Mouse (Mus musculus) CH12.LX (cell line): ENCODE data around the gene Aco1. TPM values are rescaled to one million over a fixed set of nuclear protein-coding genes. Genes with fewer than 3 reads are reported as not detected.

Experiments used
- DNase-seq: peaks from one replicate; pipeline ENCODE4 v3.0.0-alpha.2; 2013; ENCODE audit errors: extremely low read depth
- H3K27ac ChIP-seq: 2 replicates; pipeline ENCODE4 v1.5.1; 2012; ENCODE audit warnings: low read depth, mild to moderate bottlenecking, control low read depth, moderate library complexity; ENCODE audit not compliant: insufficient read depth
- H3K27me3 ChIP-seq: replicated peaks from 2 replicates; pipeline ENCODE3; 2012; ENCODE audit warnings: inconsistent platforms
- H3K36me3 ChIP-seq, 2 experiments: replicated peaks in 1 of 2; 2 replicates each; pipeline versions ENCODE3 to v1.6.1; 2012; ENCODE audit warnings: inconsistent platforms in 1 of 2, low read length in 1 of 2, mild to moderate bottlenecking in 1 of 2, mixed read lengths in 1 of 2, moderate library complexity in 1 of 2; ENCODE audit not compliant: control insufficient read depth in 1 of 2, insufficient read depth in 1 of 2
- H3K4me1 ChIP-seq, 2 experiments: 2 replicates each; pipeline ENCODE4 v1.6.1; 2012; ENCODE audit warnings: inconsistent platforms in 1 of 2, moderate library complexity in 1 of 2; ENCODE audit not compliant: insufficient read depth in 2 of 2, control insufficient read depth in 1 of 2
- H3K4me2 ChIP-seq: 2 replicates; pipeline ENCODE4 v1.6.1; 2012; ENCODE audit warnings: low read depth, mild to moderate bottlenecking, control low read depth; ENCODE audit not compliant: poor library complexity, insufficient read depth, severe bottlenecking
- H3K4me3 ChIP-seq, 3 experiments: fragments of 150-350 bp in 1 of 3; sonication (generic) in 1 of 3; replicated peaks in 1 of 3; 2 replicates each; pipeline versions ENCODE3 to v1.5.1; 2011 to 2012; ENCODE audit warnings: low read depth in 2 of 3, low read length in 2 of 3, mild to moderate bottlenecking in 2 of 3, moderate library complexity in 2 of 3, control low read depth in 1 of 3, improper control_type of control experiment in 1 of 3, inconsistent platforms in 1 of 3, mixed read lengths in 1 of 3; ENCODE audit not compliant: poor library complexity in 1 of 3
- H3K79me2 ChIP-seq: replicated peaks from 2 replicates; pipeline ENCODE4 v1.6.1; 2012; ENCODE audit warnings: mild to moderate bottlenecking, moderate library complexity; ENCODE audit not compliant: control insufficient read depth, poor library complexity, insufficient read depth, severe bottlenecking; ENCODE audit errors: extremely low read depth
- H3K9ac ChIP-seq: 2 replicates; pipeline ENCODE4 v1.6.1; 2012; ENCODE audit warnings: low read depth, mild to moderate bottlenecking, control low read depth, moderate library complexity; ENCODE audit not compliant: insufficient read depth
- H3K9me3 ChIP-seq: replicated peaks from 2 replicates; pipeline ENCODE3; 2012; ENCODE audit warnings: low read length, inconsistent platforms, mixed read lengths
- BHLHE40 ChIP-seq: IDR thresholded peaks from 2 replicates; pipeline ENCODE4 v1.6.1; 2011; ENCODE audit warnings: mild to moderate bottlenecking, low read depth, low read length, improper control_type of control experiment
- CHD1 ChIP-seq: IDR thresholded peaks from 2 replicates; pipeline ENCODE4 v1.6.1; 2012; ENCODE audit warnings: low read depth, low read length, improper control_type of control experiment, inconsistent platforms
- CHD2 ChIP-seq: IDR thresholded peaks from 2 replicates; pipeline ENCODE4 v1.6.1; 2011; ENCODE audit warnings: low read length, improper control_type of control experiment
- CTCF ChIP-seq, 2 experiments: IDR thresholded peaks in 1 of 2; conservative IDR thresholded peaks in 1 of 2; 2 replicates each; pipeline ENCODE4 v1.5.1; 2011 to 2012; ENCODE audit warnings: low read depth in 2 of 2, low read length in 2 of 2, improper control_type of control experiment in 1 of 2, inconsistent platforms in 1 of 2, mild to moderate bottlenecking in 1 of 2, moderate library complexity in 1 of 2
- E2F4 ChIP-seq: IDR thresholded peaks from 2 replicates; pipeline ENCODE4 v1.6.1; 2011; ENCODE audit warnings: low read depth, low read length, improper control_type of control experiment; ENCODE audit not compliant: insufficient replicate concordance
- ELF1 ChIP-seq: IDR thresholded peaks from 2 replicates; pipeline ENCODE4 v1.6.1; 2014; ENCODE audit warnings: low read depth, mild to moderate bottlenecking, inconsistent platforms, low read length, improper control_type of control experiment
- EP300 ChIP-seq: IDR thresholded peaks from 2 replicates; pipeline ENCODE4 v1.6.1; 2011; ENCODE audit warnings: low read length, improper control_type of control experiment
- ETS1 ChIP-seq: conservative IDR thresholded peaks from 2 replicates; pipeline ENCODE4 v1.6.1; 2012; ENCODE audit warnings: low read depth, mild to moderate bottlenecking, inconsistent platforms, low read length, improper control_type of control experiment, moderate library complexity
- GABPA ChIP-seq: IDR thresholded peaks from 2 replicates; pipeline ENCODE4 v1.6.1; 2012; ENCODE audit warnings: low read depth, low read length, improper control_type of control experiment, inconsistent platforms; ENCODE audit not compliant: insufficient replicate concordance
- HCFC1 ChIP-seq: IDR thresholded peaks from 2 replicates; pipeline ENCODE4 v1.6.1; 2012; ENCODE audit warnings: low read depth, mild to moderate bottlenecking, inconsistent platforms, low read length, improper control_type of control experiment
- IRF4 ChIP-seq: IDR thresholded peaks from 2 replicates; pipeline ENCODE4 v1.6.1; 2014; ENCODE audit warnings: low read depth, mild to moderate bottlenecking, inconsistent platforms, low read length, improper control_type of control experiment
- JUN ChIP-seq: IDR thresholded peaks from 2 replicates; pipeline ENCODE4 v1.6.1; 2011; ENCODE audit warnings: low read depth, mild to moderate bottlenecking, low read length, improper control_type of control experiment, moderate library complexity; ENCODE audit not compliant: insufficient read depth
- JUND ChIP-seq: conservative IDR thresholded peaks from 2 replicates; pipeline ENCODE4 v1.6.1; 2011; ENCODE audit warnings: low read depth, low read length, improper control_type of control experiment
- KAT2A ChIP-seq: IDR thresholded peaks from 2 replicates; pipeline ENCODE4 v1.6.1; 2012; ENCODE audit warnings: low read length, improper control_type of control experiment, inconsistent platforms; ENCODE audit not compliant: insufficient replicate concordance
- MAFK ChIP-seq: IDR thresholded peaks from 2 replicates; pipeline ENCODE4 v1.6.1; 2011; ENCODE audit warnings: low read length, improper control_type of control experiment; ENCODE audit not compliant: insufficient replicate concordance
- MAX ChIP-seq: IDR thresholded peaks from 2 replicates; pipeline ENCODE4 v1.6.1; 2011; ENCODE audit warnings: low read length, improper control_type of control experiment
- MAZ ChIP-seq: IDR thresholded peaks from 2 replicates; pipeline ENCODE4 v1.6.1; 2012; ENCODE audit warnings: low read depth, mild to moderate bottlenecking, inconsistent platforms, low read length, improper control_type of control experiment, moderate library complexity
- MEF2A ChIP-seq: IDR thresholded peaks from 2 replicates; pipeline ENCODE4 v1.6.1; 2014; ENCODE audit warnings: low read depth, mild to moderate bottlenecking, inconsistent platforms, low read length, improper control_type of control experiment, borderline replicate concordance
- MXI1 ChIP-seq: IDR thresholded peaks from 2 replicates; pipeline ENCODE4 v1.6.1; 2011; ENCODE audit warnings: mild to moderate bottlenecking, low read depth, low read length, improper control_type of control experiment
- MYC ChIP-seq: IDR thresholded peaks from 2 replicates; pipeline ENCODE4 v1.6.1; 2011; ENCODE audit warnings: low read depth, mild to moderate bottlenecking, improper control_type of control experiment, low read length
- NELFE ChIP-seq: IDR thresholded peaks from 2 replicates; pipeline ENCODE4 v1.6.1; 2011; ENCODE audit warnings: low read depth, low read length, improper control_type of control experiment
- NRF1 ChIP-seq: IDR thresholded peaks from 2 replicates; pipeline ENCODE4 v1.6.1; 2014; ENCODE audit warnings: low read depth, mild to moderate bottlenecking, inconsistent platforms, low read length, improper control_type of control experiment, moderate library complexity
- PAX5 ChIP-seq: IDR thresholded peaks from 2 replicates; pipeline ENCODE4 v1.6.1; 2012; ENCODE audit warnings: low read length, inconsistent platforms, mixed read lengths
- POLR2A ChIP-seq: IDR thresholded peaks from 2 replicates; pipeline ENCODE4 v1.6.1; 2011; ENCODE audit warnings: low read depth, mild to moderate bottlenecking, improper control_type of control experiment, low read length
- POLR2AphosphoS2 ChIP-seq: IDR thresholded peaks from 2 replicates; pipeline ENCODE4 v1.6.1; 2011; ENCODE audit warnings: low read depth, low read length, improper control_type of control experiment
- RAD21 ChIP-seq: IDR thresholded peaks from 2 replicates; pipeline ENCODE4 v1.6.1; 2011; ENCODE audit warnings: low read depth, mild to moderate bottlenecking, low read length, improper control_type of control experiment, moderate library complexity
- RCOR1 ChIP-seq: conservative IDR thresholded peaks from 2 replicates; pipeline ENCODE4 v1.6.1; 2012; ENCODE audit warnings: low read depth, mild to moderate bottlenecking, inconsistent platforms, low read length, improper control_type of control experiment
- SIN3A ChIP-seq: IDR thresholded peaks from 2 replicates; pipeline ENCODE4 v1.6.1; 2012; ENCODE audit warnings: low read length, improper control_type of control experiment, inconsistent platforms
- SMC3 ChIP-seq: IDR thresholded peaks from 2 replicates; pipeline ENCODE4 v1.6.1; 2011; ENCODE audit warnings: low read depth, low read length, improper control_type of control experiment
- TBP ChIP-seq: conservative IDR thresholded peaks from 2 replicates; pipeline ENCODE4 v1.6.1; 2011; ENCODE audit warnings: low read depth, low read length, improper control_type of control experiment
- TCF12 ChIP-seq: IDR thresholded peaks from 2 replicates; pipeline ENCODE4 v1.6.1; 2014; ENCODE audit warnings: low read depth, mild to moderate bottlenecking, inconsistent platforms, low read length, improper control_type of control experiment
- UBTF ChIP-seq: IDR thresholded peaks from 2 replicates; pipeline ENCODE4 v1.6.1; 2012; ENCODE audit warnings: low read depth, mild to moderate bottlenecking, inconsistent platforms, low read length, improper control_type of control experiment, moderate library complexity
- USF1 ChIP-seq: IDR thresholded peaks from 2 replicates; pipeline ENCODE4 v1.6.1; 2014; ENCODE audit warnings: low read depth, mild to moderate bottlenecking, inconsistent platforms, low read length, improper control_type of control experiment
- USF2 ChIP-seq: conservative IDR thresholded peaks from 2 replicates; pipeline ENCODE4 v1.6.1; 2011; ENCODE audit warnings: low read depth, low read length, improper control_type of control experiment
- ZC3H11A ChIP-seq: IDR thresholded peaks from 2 replicates; pipeline ENCODE4 v1.6.1; 2012; ENCODE audit warnings: low read depth, mild to moderate bottlenecking, inconsistent platforms, low read length, improper control_type of control experiment
- ZKSCAN1 ChIP-seq: IDR thresholded peaks from 2 replicates; pipeline ENCODE4 v1.6.1; 2012; ENCODE audit warnings: low read depth, inconsistent platforms, low read length, improper control_type of control experiment, borderline replicate concordance
- ZMIZ1 ChIP-seq: IDR thresholded peaks from 2 replicates; pipeline ENCODE4 v1.6.1; 2012; ENCODE audit warnings: low read depth, mild to moderate bottlenecking, inconsistent platforms, low read length, improper control_type of control experiment
- ZNF384 ChIP-seq: IDR thresholded peaks from 2 replicates; pipeline ENCODE4 v1.6.1; 2012; ENCODE audit warnings: low read depth, low read length, improper control_type of control experiment, inconsistent platforms
- dilution Hi-C: fragments of 300-500 bp; cut with MboI; formaldehyde crosslinking; loops from 2 replicates; pipeline ENCODE4 v1.14.3; 2020; ENCODE audit warnings: low sequenced_read_pairs; ENCODE audit not compliant: extremely low pct_unique_long_range_greater_than_20kb, extremely low pct_ligation_motif_present
- in situ Hi-C: fragments of 300-500 bp; cut with MboI; formaldehyde crosslinking; loops from 3 replicates; pipeline ENCODE4 v1.14.3; 2019; ENCODE audit warnings: low sequenced_read_pairs, low pct_ligation_motif_present, low pct_unique_long_range_greater_than_20kb, mixed read lengths
- polyA plus RNA-seq: library from polyadenylated mRNA; unstranded; fragments of >175 nt; gene quantifications from 2 replicates; pipeline ENCODE4 v1.2.1, GENCODE M21; 2012; ENCODE audit warnings: low read depth; ENCODE audit not compliant: insufficient read length
- total RNA-seq, 2 experiments: library from RNA; depleted of rRNA; stranded (reverse); fragments of 300-350 nt in 1 of 2; fragments of >200 nt in 1 of 2; gene quantifications; 2 replicates each; pipeline ENCODE4 v1.2.3; 2012 to 2014

Gene Aco1
- total and polyA plus RNA-seq, 3 experiments, result 23.2 to 27.1 (median 24.8) TPM

GRCm38 (mm10) chr4:40218382-40218781, 75.5 kb downstream of the Aco1 start:
- Histone ChIP-seq H3K4me1 (peaks cover 0 to 7% of the 10 kb centered on the region in 2 experiments; a peak in 2 of 4 replicates), H3K79me2 (no peaks in the 10 kb centered on the region), H3K27me3 (no peaks in the 10 kb centered on the region), H3K9ac (no peak overlapping the region), H3K4me2 (no peak overlapping the region), H3K27ac (no peak overlapping the region), H3K9me3 (no peaks in the 10 kb centered on the region), H3K36me3 (peaks cover 10 to 44% of the 10 kb centered on the region in 2 experiments), H3K4me3 (no peak overlapping the region)
- in situ Hi-C loops, result no loop called here
- no peak for TF ChIP-seq UBTF
- TF ChIP-seq SMC3, result peak; percentile 65
- TF ChIP-seq MEF2A, result no peak
- no peak for TF ChIP-seq HCFC1
- peak; percentile 33 to 71; a peak in 3 of 4 replicates for TF ChIP-seq CTCF (conservative IDR thresholded peaks at IDR 0.05 in 1 of 2, IDR thresholded peaks at IDR 0.05 in 1 of 2; ENCODE audit: low read depth in 2 of 2, low read length in 2 of 2)
- no peak for TF ChIP-seq ZNF384
- no peak for TF ChIP-seq JUND
- TF ChIP-seq NELFE, result no peak
- TF ChIP-seq RAD21, result peak; percentile 67
- no peak for TF ChIP-seq IRF4
- no peak for TF ChIP-seq CHD1
- TF ChIP-seq GABPA, result no peak
- TF ChIP-seq MAFK, result no peak
- peak; percentile 66 for TF ChIP-seq NRF1
- TF ChIP-seq ELF1, result peak; percentile 57
- TF ChIP-seq POLR2A, result no peak
- TF ChIP-seq BHLHE40, result peak; percentile 62; the same call in 1 of the 2 replicates
- TF ChIP-seq JUN, result no peak
- no peak for TF ChIP-seq ZKSCAN1
- no peak for TF ChIP-seq ETS1
- no peak for TF ChIP-seq PAX5
- TF ChIP-seq MYC, result peak; percentile 69
- TF ChIP-seq TBP, result no peak
- no peak for TF ChIP-seq POLR2AphosphoS2
- TF ChIP-seq MAX, result peak; percentile 28; the same call in 1 of the 2 replicates
- TF ChIP-seq USF2, result no peak
- no peak for TF ChIP-seq KAT2A
- no peak for TF ChIP-seq CHD2
- no peak for TF ChIP-seq E2F4
- no peak for TF ChIP-seq EP300
- TF ChIP-seq ZMIZ1, result no peak
- TF ChIP-seq RCOR1, result no peak
- no peak for TF ChIP-seq USF1
- TF ChIP-seq TCF12, result no peak
- TF ChIP-seq ZC3H11A, result no peak
- no peak for TF ChIP-seq SIN3A
- no peak for TF ChIP-seq MAZ
- no peak for TF ChIP-seq MXI1
- dilution Hi-C loops, result no loop called here
- DNase-seq, result peak; percentile 72
